Mouse (Mus musculus): Measurements from ENCODE around the gene Usp49. TPM values are rescaled to one million over a fixed set of nuclear protein-coding genes. Genes with fewer than 3 reads are reported as not detected.
A peak's percentile ranks its signal among the peaks of the same experiment; 100 is the strongest.

Usp49 gene
- polyA plus RNA-seq, 1 experiment from 2014 or later, result 4.2 TPM

- Histone ChIP-seq H3K9me3 (no peaks in the 10 kb centered on the region), H3K27me3 (no peaks in the 10 kb centered on the region), H3K4me2 (no peak overlapping the region), H3K9ac (no peak overlapping the region), H3K4me3 (no peak overlapping the region), H3K27ac (no peak overlapping the region), H3K36me3 (no peaks in the 10 kb centered on the region), H3K4me1 (no peaks in the 10 kb centered on the region)
- ATAC-seq (ENCODE audit: borderline replicate concordance, extremely low read depth, low FRiP score, low TSS enrichment), result no peak
- WGBS, result 74% methylated on average over 3 of the region's 3 CpGs
Measured at GRCm38 (mm10) chr17:47658741-47659243, 28.3 kb downstream of the Usp49 start.

DNA sequence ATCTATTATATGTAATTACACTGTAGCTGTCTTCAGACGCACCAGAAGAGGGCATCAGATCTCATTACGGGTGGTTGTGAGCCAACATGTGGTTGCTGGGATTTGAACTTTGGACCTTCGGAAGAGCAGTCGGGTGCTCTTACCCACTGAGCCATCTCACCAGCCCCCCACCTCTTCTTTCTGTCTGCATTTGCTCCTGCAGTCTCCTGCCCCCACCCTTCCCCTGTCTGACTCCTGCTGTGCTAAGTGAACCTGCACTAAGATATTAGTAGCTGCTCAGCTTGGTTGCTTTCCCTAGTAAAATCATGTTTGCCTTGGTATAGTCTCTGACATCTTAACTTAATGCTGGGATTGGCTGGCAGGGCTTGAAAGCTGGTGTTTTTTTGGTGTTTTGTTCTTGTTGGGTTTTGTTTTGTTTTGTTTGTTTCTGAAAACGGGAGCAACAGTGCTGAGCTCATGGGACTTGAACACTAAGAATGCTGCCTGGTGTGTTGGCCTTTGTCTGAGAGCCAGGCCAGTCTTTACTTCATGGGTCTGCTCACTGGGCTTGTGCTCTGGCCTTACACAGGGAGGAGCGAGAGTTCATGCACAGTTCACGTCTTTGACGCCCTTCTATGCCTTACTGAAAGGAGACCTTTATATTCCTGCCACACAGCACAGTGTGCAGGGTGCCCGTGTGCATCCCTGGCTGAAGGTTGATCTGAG is 32.7 kb downstream of the Usp49 start:
- H3K9ac ChIP-seq, result no peak overlapping the region
- no peaks in the 10 kb centered on the region for H3K9me3 ChIP-seq
- WGBS, result 62% methylated on average over 9 of the region's 9 CpGs
- no peak for ATAC-seq (ENCODE audit: borderline replicate concordance, extremely low read depth, low FRiP score, low TSS enrichment)
- no peaks in the 10 kb centered on the region for H3K4me1 ChIP-seq
- H3K4me2 ChIP-seq, result no peak overlapping the region
- no peaks in the 10 kb centered on the region for H3K36me3 ChIP-seq
- no peaks in the 10 kb centered on the region for H3K27me3 ChIP-seq
- H3K27ac ChIP-seq, result no peak overlapping the region
- H3K4me3 ChIP-seq, result no peak overlapping the region

- no peak overlapping the region for H3K4me2 ChIP-seq
Measured at GRCm38 (mm10) chr17:47664474-47664873, 34.0 kb downstream of the Usp49 start.

GRCm38 (mm10) chr17:47669166-47669565 is 38.7 kb downstream of the Usp49 start:
- ATAC-seq (ENCODE audit: borderline replicate concordance, extremely low read depth, low FRiP score, low TSS enrichment), result no peak
- no peak overlapping the region for H3K27ac ChIP-seq
- no peaks in the 10 kb centered on the region for H3K36me3 ChIP-seq
- H3K9ac ChIP-seq, result no peak overlapping the region
- H3K4me3 ChIP-seq, result no peak overlapping the region
- 40% methylated on average over 4 of the region's 4 CpGs for WGBS
- peaks cover 15% of the 10 kb centered on the region for H3K4me1 ChIP-seq
- H3K9me3 ChIP-seq, result no peaks in the 10 kb centered on the region
- H3K4me2 ChIP-seq, result no peak overlapping the region
- H3K27me3 ChIP-seq, result peaks cover 9% of the 10 kb centered on the region

More at GRCm38 (mm10) chr17:47664474-47664873, 34.0 kb downstream of the Usp49 start:
- Histone ChIP-seq H3K27ac (no peak overlapping the region), H3K4me3 (no peak overlapping the region), H3K9me3 (no peaks in the 10 kb centered on the region), H3K9ac (no peak overlapping the region), H3K4me1 (0 out of 2 replicates have a peak, but pooled peaks cover 3% of the 10 kb centered on the region), H3K36me3 (no peaks in the 10 kb centered on the region), H3K27me3 (no peaks in the 10 kb centered on the region)
- 77% methylated on average over 7 of the region's 7 CpGs for WGBS
- ATAC-seq (ENCODE audit: borderline replicate concordance, extremely low read depth, low FRiP score, low TSS enrichment), result no peak

DNA sequence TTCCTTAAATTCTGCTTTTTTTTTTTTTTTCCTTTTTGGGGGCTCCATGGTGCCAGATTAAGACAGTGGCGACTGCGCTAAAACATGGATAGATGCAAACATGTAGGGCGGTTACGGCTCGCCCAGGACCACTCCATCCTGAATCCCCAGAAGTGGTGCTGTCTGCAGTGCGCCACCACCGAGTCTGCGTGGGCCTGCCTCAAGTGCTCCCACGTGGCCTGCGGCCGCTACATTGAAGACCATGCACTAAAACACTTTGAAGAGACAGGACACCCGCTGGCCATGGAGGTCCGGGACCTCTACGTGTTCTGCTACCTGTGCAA is 41.5 kb downstream of the Usp49 start:
- H3K36me3 ChIP-seq, result 0 out of 2 replicates have a peak, but pooled peaks cover 3% of the 10 kb centered on the region
- 0 out of 2 replicates have a peak overlapping the region, but pooled peaks have one; percentile 38 for H3K9ac ChIP-seq
- H3K27ac ChIP-seq, result no peak overlapping the region
- 9% methylated on average over 14 of the region's 14 CpGs for WGBS
- H3K27me3 ChIP-seq, result peaks cover 9% of the 10 kb centered on the region
- no peaks in the 10 kb centered on the region for H3K9me3 ChIP-seq
- peak overlapping the region; percentile 91 for H3K4me2 ChIP-seq
- H3K4me3 ChIP-seq, result peak overlapping the region; percentile 45
- H3K4me1 ChIP-seq, result peaks cover 15% of the 10 kb centered on the region
- ATAC-seq (ENCODE audit: borderline replicate concordance, extremely low read depth, low FRiP score, low TSS enrichment), result peak; percentile 50

GRCm38 (mm10) chr17:47672311-47673111 is 42.0 kb downstream of the Usp49 start:
- 0 out of 2 replicates have a peak, but pooled peaks cover 3% of the 10 kb centered on the region for H3K36me3 ChIP-seq
- peak overlapping the region; percentile 46 for H3K9ac ChIP-seq
- H3K27me3 ChIP-seq, result peaks cover 9% of the 10 kb centered on the region
- peaks cover 15% of the 10 kb centered on the region for H3K4me1 ChIP-seq
- H3K4me3 ChIP-seq, result peak overlapping the region; percentile 45
- ATAC-seq (ENCODE audit: borderline replicate concordance, extremely low read depth, low FRiP score, low TSS enrichment), result peak; percentile 87
- no peak overlapping the region for H3K27ac ChIP-seq
- H3K9me3 ChIP-seq, result no peaks in the 10 kb centered on the region
- H3K4me2 ChIP-seq, result peak overlapping the region; percentile 91
- WGBS, result 3% methylated on average over 68 of the region's 68 CpGs

DNA sequence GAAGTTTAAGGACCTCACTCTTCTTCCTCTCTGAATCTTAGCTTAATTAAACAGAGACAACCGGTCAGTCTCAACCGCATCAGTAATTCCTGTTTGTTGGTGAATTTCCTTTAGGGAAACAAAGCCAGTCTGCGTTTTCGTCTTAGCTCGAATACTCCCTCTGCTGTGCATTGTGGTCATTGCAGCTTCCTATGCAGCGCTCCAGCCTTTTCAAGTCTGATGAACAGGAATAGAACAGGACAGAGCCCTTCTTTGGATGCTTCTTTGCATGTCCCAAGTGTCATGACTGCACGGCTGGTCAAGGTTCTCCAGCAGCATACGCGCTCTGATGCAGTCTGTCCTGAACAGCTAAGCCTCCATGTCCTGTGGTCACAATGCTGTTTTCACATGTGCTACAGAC is 46.1 kb downstream of the Usp49 start:
- ATAC-seq (ENCODE audit: borderline replicate concordance, extremely low read depth, low FRiP score, low TSS enrichment), result no peak
- H3K9ac ChIP-seq, result no peak overlapping the region
- no peak overlapping the region for H3K4me3 ChIP-seq
- H3K4me1 ChIP-seq, result peaks cover 12% of the 10 kb centered on the region
- peaks cover 5% of the 10 kb centered on the region for H3K27me3 ChIP-seq
- no peak overlapping the region for H3K4me2 ChIP-seq
- peaks cover 26% of the 10 kb centered on the region for H3K36me3 ChIP-seq
- WGBS, result 16% methylated on average over 9 of the region's 9 CpGs
- no peaks in the 10 kb centered on the region for H3K9me3 ChIP-seq
- no peak overlapping the region for H3K27ac ChIP-seq

- Histone ChIP-seq H3K36me3 (peaks cover 36% of the 10 kb centered on the region), H3K9me3 (no peaks in the 10 kb centered on the region), H3K9ac (no peak overlapping the region), H3K27me3 (no peaks in the 10 kb centered on the region), H3K4me2 (no peak overlapping the region), H3K4me1 (no peaks in the 10 kb centered on the region), H3K27ac (0 out of 2 replicates have a peak overlapping the region, but pooled peaks have one; percentile 15), H3K4me3 (no peak overlapping the region)
- ATAC-seq (ENCODE audit: borderline replicate concordance, extremely low read depth, low FRiP score, low TSS enrichment), result no peak
- WGBS, result 77% methylated on average over 5 of the region's 5 CpGs
Measured at GRCm38 (mm10) chr17:47678238-47678637, 47.7 kb downstream of the Usp49 start.

DNA sequence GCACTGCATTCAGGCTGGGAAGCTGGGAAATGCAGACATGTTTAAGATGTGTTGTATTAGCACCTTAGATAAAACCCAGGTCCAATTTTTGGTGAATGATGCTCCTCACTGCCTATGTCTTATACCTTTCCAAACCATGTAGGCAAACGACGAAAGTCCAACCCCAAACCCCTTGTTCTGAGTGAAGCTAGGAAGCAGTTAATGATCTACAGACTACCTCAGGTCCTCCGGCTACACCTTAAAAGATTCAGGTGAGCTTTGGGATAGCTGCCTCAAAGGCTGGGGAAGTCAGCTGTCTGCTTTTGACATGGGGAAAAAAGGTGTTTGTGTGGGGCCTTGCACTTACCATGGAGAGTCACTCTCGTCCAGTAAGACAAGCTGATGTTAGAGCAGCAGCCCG is 48.2 kb downstream of the Usp49 start:
- H3K9me3 ChIP-seq, result no peaks in the 10 kb centered on the region
- no peaks in the 10 kb centered on the region for H3K27me3 ChIP-seq
- H3K9ac ChIP-seq, result no peak overlapping the region
- ATAC-seq (ENCODE audit: borderline replicate concordance, extremely low read depth, low FRiP score, low TSS enrichment), result no peak
- H3K27ac ChIP-seq, result 0 out of 2 replicates have a peak overlapping the region, but pooled peaks have one; percentile 15
- no peaks in the 10 kb centered on the region for H3K4me1 ChIP-seq
- WGBS, result 67% methylated on average over 5 of the region's 5 CpGs
- H3K36me3 ChIP-seq, result peaks cover 41% of the 10 kb centered on the region
- H3K4me2 ChIP-seq, result no peak overlapping the region
- H3K4me3 ChIP-seq, result no peak overlapping the region

DNA sequence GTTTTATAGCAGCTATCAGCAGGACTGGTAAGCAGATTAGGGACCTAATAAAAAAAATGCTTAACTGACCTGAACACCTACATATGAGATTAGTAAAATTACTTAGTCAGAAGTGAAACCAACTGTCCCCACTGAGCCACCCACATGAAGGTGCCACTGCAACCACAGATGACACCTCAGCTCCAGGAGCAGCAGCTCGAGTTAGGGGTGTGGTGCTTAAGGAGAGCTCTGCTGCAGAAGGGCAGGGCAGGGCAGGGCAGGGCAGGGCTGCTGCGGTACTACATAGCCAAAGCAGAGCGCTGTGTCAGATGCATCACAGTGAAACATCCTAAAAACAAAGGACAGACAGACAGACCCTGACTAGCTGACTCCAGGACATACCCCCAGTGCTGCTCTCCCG is 52.3 kb downstream of the Usp49 start:
- no peak overlapping the region for H3K27ac ChIP-seq
- H3K27me3 ChIP-seq, result no peaks in the 10 kb centered on the region
- H3K4me1 ChIP-seq, result peaks cover 6% of the 10 kb centered on the region
- no peak for ATAC-seq (ENCODE audit: borderline replicate concordance, extremely low read depth, low FRiP score, low TSS enrichment)
- H3K4me3 ChIP-seq, result no peak overlapping the region
- 71% methylated on average over 4 of the region's 4 CpGs for WGBS
- no peak overlapping the region for H3K9ac ChIP-seq
- no peaks in the 10 kb centered on the region for H3K9me3 ChIP-seq
- H3K36me3 ChIP-seq, result peaks cover 57% of the 10 kb centered on the region
- H3K4me2 ChIP-seq, result no peak overlapping the region

DNA sequence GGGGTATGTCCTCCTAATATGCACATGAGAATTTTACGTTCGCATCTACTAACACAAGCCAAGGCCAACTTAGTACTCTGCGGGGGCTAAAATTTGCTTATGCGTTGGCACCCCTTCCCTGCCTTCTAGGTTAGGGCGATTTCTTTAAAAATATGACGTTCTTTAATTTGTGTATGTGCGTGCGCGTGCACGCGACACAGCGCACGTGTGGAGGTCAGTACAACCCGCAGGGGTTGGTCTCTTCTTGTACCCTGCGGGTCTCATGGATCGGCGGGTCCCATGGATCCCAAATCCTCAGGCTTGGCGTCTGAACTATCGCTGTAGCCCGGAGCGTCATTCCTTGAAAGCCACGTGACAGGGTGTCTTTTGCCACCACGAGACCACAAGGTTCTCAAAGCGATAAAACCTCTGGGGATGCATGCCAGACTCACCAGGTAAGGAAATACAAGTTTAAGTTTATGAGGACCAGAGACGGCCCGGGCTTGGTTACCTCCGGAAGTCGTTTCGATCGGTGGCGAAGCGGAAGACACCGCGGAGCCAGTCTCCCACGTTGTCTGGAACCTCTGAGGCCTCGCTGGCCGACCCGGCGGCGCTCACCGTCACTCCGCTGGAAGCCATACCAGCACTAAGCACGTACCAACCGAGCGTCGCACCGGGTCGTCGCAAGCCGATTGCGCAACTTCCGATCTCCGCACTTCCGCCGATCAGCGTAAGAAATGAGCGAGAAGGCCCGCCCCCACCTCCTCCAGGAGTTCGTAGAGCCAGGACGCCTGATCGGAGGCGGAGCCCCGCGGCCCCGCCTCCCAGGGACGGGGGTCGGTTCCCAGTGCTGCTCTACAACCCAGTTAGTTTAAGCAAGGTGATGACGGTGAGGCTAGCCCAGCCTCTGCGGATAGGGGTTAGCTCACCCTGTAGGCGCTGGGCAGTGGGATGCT is 57.2 kb downstream of the Usp49 start:
- WGBS, result under 1% methylated on average over 70 of the region's 70 CpGs
- Histone ChIP-seq H3K4me2 (peak overlapping the region; percentile 91), H3K9ac (peak overlapping the region; percentile 77), H3K9me3 (no peaks in the 10 kb centered on the region), H3K27ac (peak overlapping the region; percentile 75), H3K36me3 (peaks cover 24% of the 10 kb centered on the region), H3K27me3 (no peaks in the 10 kb centered on the region; the same call in 1 of the 2 replicates), H3K4me3 (peak overlapping the region; percentile 60), H3K4me1 (peaks cover 14% of the 10 kb centered on the region)
- ATAC-seq (ENCODE audit: borderline replicate concordance, extremely low read depth, low FRiP score, low TSS enrichment), result peak; percentile 85

Data from lung, embryonic 15.5 days (tissue).